Mouse (Mus musculus): Measurements from ENCODE around the gene Cdcp1. TPM values are rescaled to one million over a fixed set of nuclear protein-coding genes. Genes with fewer than 3 reads are reported as not detected.
A peak's percentile ranks its signal among the peaks of the same experiment; 100 is the strongest.

The Cdcp1 gene
- total and polyA plus RNA-seq, 2 experiments = 3.1 to 4.0 TPM

- Histone ChIP-seq H3K79me2 (ENCODE audit: control insufficient read depth, insufficient read depth, low read length) (no peaks in the 10 kb centered on the region), H3K4me1 (ENCODE audit: control insufficient read depth, insufficient read depth, low read length) (no peaks in the 10 kb centered on the region), H3K4me3 (ENCODE audit: insufficient read depth, low read depth, low read length) (no peak overlapping the region), H3K27ac (replicated peaks; ENCODE audit: insufficient read depth, low read depth, low read length) (no peak overlapping the region), H3K9ac (ENCODE audit: low read depth, low read length) (no peak overlapping the region), H3K27me3 (ENCODE audit: control insufficient read depth, insufficient read depth, low read length) (no peaks in the 10 kb centered on the region), H3K36me3 (ENCODE audit: control insufficient read depth, insufficient read depth, low read length) (no peaks in the 10 kb centered on the region)
- 91% methylated on average over 5 of the region's 5 CpGs for WGBS
- DNase-seq (ENCODE audit: extremely low read depth, low read depth, low spot score) = no peak
- TF ChIP-seq POLR2A (IDR thresholded peaks at IDR 0.05; ENCODE audit: extremely low read depth, insufficient read depth, low read length) (no peak), CTCF (IDR thresholded peaks at IDR 0.05; ENCODE audit: low read depth, low read length) (no peak)
Measured at GRCm38 (mm10) chr9:123240271-123240670, 24.4 kb upstream of the Cdcp1 start.

GRCm38 (mm10) chr9:123239651-123240050 lies 23.8 kb upstream of the Cdcp1 start:
- Histone ChIP-seq H3K27ac (replicated peaks; ENCODE audit: insufficient read depth, low read depth, low read length) (no peak overlapping the region), H3K36me3 (ENCODE audit: control insufficient read depth, insufficient read depth, low read length) (no peaks in the 10 kb centered on the region), H3K4me1 (ENCODE audit: control insufficient read depth, insufficient read depth, low read length) (no peaks in the 10 kb centered on the region), H3K9ac (ENCODE audit: low read depth, low read length) (no peak overlapping the region), H3K27me3 (ENCODE audit: control insufficient read depth, insufficient read depth, low read length) (no peaks in the 10 kb centered on the region), H3K79me2 (ENCODE audit: control insufficient read depth, insufficient read depth, low read length) (no peaks in the 10 kb centered on the region), H3K4me3 (ENCODE audit: insufficient read depth, low read depth, low read length) (no peak overlapping the region)
- no peak for DNase-seq (ENCODE audit: extremely low read depth, low read depth, low spot score)
- WGBS = 58% methylated on average over 2 of the region's 2 CpGs
- no peak for TF ChIP-seq POLR2A (IDR thresholded peaks at IDR 0.05; ENCODE audit: extremely low read depth, insufficient read depth, low read length)
- no peak for TF ChIP-seq CTCF (IDR thresholded peaks at IDR 0.05; ENCODE audit: low read depth, low read length)

GRCm38 (mm10) chr9:123238256-123239045 lies 22.6 kb upstream of the Cdcp1 start:
- no peaks in the 10 kb centered on the region for H3K4me1 ChIP-seq (ENCODE audit: control insufficient read depth, insufficient read depth, low read length)
- H3K27ac ChIP-seq (replicated peaks; ENCODE audit: insufficient read depth, low read depth, low read length) = peak overlapping the region; percentile 49
- H3K9ac ChIP-seq (ENCODE audit: low read depth, low read length) = no peak overlapping the region
- no peaks in the 10 kb centered on the region for H3K36me3 ChIP-seq (ENCODE audit: control insufficient read depth, insufficient read depth, low read length)
- WGBS = 72% methylated on average over 4 of the region's 4 CpGs
- peak; percentile 15 for DNase-seq (ENCODE audit: extremely low read depth, low read depth, low spot score)
- H3K27me3 ChIP-seq (ENCODE audit: control insufficient read depth, insufficient read depth, low read length) = no peaks in the 10 kb centered on the region
- no peaks in the 10 kb centered on the region for H3K79me2 ChIP-seq (ENCODE audit: control insufficient read depth, insufficient read depth, low read length)
- H3K4me3 ChIP-seq (ENCODE audit: insufficient read depth, low read depth, low read length) = no peak overlapping the region
- TF ChIP-seq CTCF (IDR thresholded peaks at IDR 0.05; ENCODE audit: low read depth, low read length) (no peak), POLR2A (IDR thresholded peaks at IDR 0.05; ENCODE audit: extremely low read depth, insufficient read depth, low read length) (no peak)

- H3K27me3 ChIP-seq (ENCODE audit: control insufficient read depth, insufficient read depth, low read length) = no peaks in the 10 kb centered on the region
- H3K27ac ChIP-seq (replicated peaks; ENCODE audit: insufficient read depth, low read depth, low read length) = peak overlapping the region; percentile 89
- peak overlapping the region; percentile 58; the same call in 1 of the 2 replicates for H3K9ac ChIP-seq (ENCODE audit: low read depth, low read length)
- 61% methylated on average over 2 of the region's 2 CpGs for WGBS
- no peak overlapping the region for H3K4me3 ChIP-seq (ENCODE audit: insufficient read depth, low read depth, low read length)
- H3K36me3 ChIP-seq (ENCODE audit: control insufficient read depth, insufficient read depth, low read length) = no peaks in the 10 kb centered on the region
- no peaks in the 10 kb centered on the region for H3K4me1 ChIP-seq (ENCODE audit: control insufficient read depth, insufficient read depth, low read length)
- H3K79me2 ChIP-seq (ENCODE audit: control insufficient read depth, insufficient read depth, low read length) = no peaks in the 10 kb centered on the region
- no peak for DNase-seq (ENCODE audit: extremely low read depth, low read depth, low spot score)
- no peak for TF ChIP-seq POLR2A (IDR thresholded peaks at IDR 0.05; ENCODE audit: extremely low read depth, insufficient read depth, low read length)
- TF ChIP-seq CTCF (IDR thresholded peaks at IDR 0.05; ENCODE audit: low read depth, low read length) = no peak
Measured at GRCm38 (mm10) chr9:123237739-123238138, 21.9 kb upstream of the Cdcp1 start.

- 60% methylated on average over 3 of the region's 3 CpGs for WGBS
- DNase-seq (ENCODE audit: extremely low read depth, low read depth, low spot score) = no peak
- Histone ChIP-seq H3K79me2 (ENCODE audit: control insufficient read depth, insufficient read depth, low read length) (no peaks in the 10 kb centered on the region), H3K36me3 (ENCODE audit: control insufficient read depth, insufficient read depth, low read length) (no peaks in the 10 kb centered on the region), H3K4me1 (ENCODE audit: control insufficient read depth, insufficient read depth, low read length) (no peaks in the 10 kb centered on the region), H3K27ac (replicated peaks; ENCODE audit: insufficient read depth, low read depth, low read length) (no peak overlapping the region), H3K4me3 (ENCODE audit: insufficient read depth, low read depth, low read length) (no peak overlapping the region), H3K27me3 (ENCODE audit: control insufficient read depth, insufficient read depth, low read length) (no peaks in the 10 kb centered on the region), H3K9ac (ENCODE audit: low read depth, low read length) (no peak overlapping the region)
- no peak for TF ChIP-seq POLR2A (IDR thresholded peaks at IDR 0.05; ENCODE audit: extremely low read depth, insufficient read depth, low read length)
- TF ChIP-seq CTCF (IDR thresholded peaks at IDR 0.05; ENCODE audit: low read depth, low read length) = no peak
Measured at GRCm38 (mm10) chr9:123235621-123236020, 19.8 kb upstream of the Cdcp1 start.

GRCm38 (mm10) chr9:123229826-123230225 lies 14.0 kb upstream of the Cdcp1 start:
- Histone ChIP-seq H3K79me2 (ENCODE audit: control insufficient read depth, insufficient read depth, low read length) (no peaks in the 10 kb centered on the region), H3K4me1 (ENCODE audit: control insufficient read depth, insufficient read depth, low read length) (peaks cover 3% of the 10 kb centered on the region; the same call in 1 of the 2 replicates), H3K27me3 (ENCODE audit: control insufficient read depth, insufficient read depth, low read length) (no peaks in the 10 kb centered on the region), H3K9ac (ENCODE audit: low read depth, low read length) (no peak overlapping the region), H3K36me3 (ENCODE audit: control insufficient read depth, insufficient read depth, low read length) (no peaks in the 10 kb centered on the region), H3K27ac (replicated peaks; ENCODE audit: insufficient read depth, low read depth, low read length) (no peak overlapping the region), H3K4me3 (ENCODE audit: insufficient read depth, low read depth, low read length) (no peak overlapping the region)
- WGBS = 88% methylated on average over 4 of the region's 4 CpGs
- TF ChIP-seq CTCF (IDR thresholded peaks at IDR 0.05; ENCODE audit: low read depth, low read length) (no peak), POLR2A (IDR thresholded peaks at IDR 0.05; ENCODE audit: extremely low read depth, insufficient read depth, low read length) (no peak)
- DNase-seq (ENCODE audit: extremely low read depth, low read depth, low spot score) = no peak

All from liver, adult 2 months (tissue).